Comparison of ENCODE assay signal across 18 mouse cellular contexts in genomic region chr7:27624967-27625366, GRCm38 (mm10). TPM values are rescaled to one million over a fixed set of nuclear protein-coding genes. Genes with fewer than 3 reads are reported as not detected.
DNase-seq lines count a peak whose midpoint lies in the region; ATAC-seq and TF ChIP-seq lines count a peak whose summit lies in the region.
"Had no signal": no experiment of that assay in that cellular context is flagged by ENCODE, and none has a peak within 500 bp of the region (broad histone marks: within the 10 kb centered on the region; RNA-seq: fewer than 3 reads in every experiment).

No protein-coding gene starts in this region.

- intact Hi-C loops in gastrocnemius, adult 2 months (cut with DNase I), result no loop called here

- DNase-seq in adrenal gland, postnatal 10 days, result peak; percentile 69
- no peak for DNase-seq in adrenal gland, postnatal 36 days
- peak; percentile 7 for DNase-seq in gastrocnemius, adult 2 months
- DNase-seq in gastrocnemius, postnatal 25 days, result no peak
- peak; percentile 78 for DNase-seq in adipocyte (ENCODE audit: low spot score)
- peak; percentile 40 for DNase-seq in gonadal fat pad, adult 2 months (ENCODE audit: low read depth)
- DNase-seq in neural tube, embryonic 10.5 days (ENCODE audit: extremely low spot score, low spot score), result no peak
- DNase-seq: cerebellum, adult 11-12 months; cerebellum, adult 2 months; cerebellum, adult 9-10 months; cerebellum, postnatal 10 days; cerebellum, postnatal 25 days had no signal

- TF ChIP-seq CTCF in gastrocnemius, adult 2 months (IDR thresholded peaks at IDR 0.05), result no peak

- H3K27me3 ChIP-seq in forebrain, embryonic 13.5 days, result no peaks in the 10 kb centered on the region
- H3K27me3 ChIP-seq: embryonic facial prominence, embryonic 12.5 days had no signal

- H3K27ac ChIP-seq in gastrocnemius, adult 2 months, result peak overlapping the region; percentile 69
- no peak overlapping the region for H3K27ac ChIP-seq in forebrain, embryonic 13.5 days
- H3K27ac ChIP-seq: embryonic facial prominence, embryonic 10.5 days; embryonic facial prominence, embryonic 12.5 days had no signal

- no peaks in the 10 kb centered on the region for H3K4me1 ChIP-seq in forebrain, embryonic 13.5 days
- H3K4me1 ChIP-seq: embryonic facial prominence, embryonic 10.5 days; embryonic facial prominence, embryonic 12.5 days had no signal

- H3K4me3 ChIP-seq in gastrocnemius, adult 2 months, result no peak overlapping the region
- no peak overlapping the region for H3K4me3 ChIP-seq in forebrain, embryonic 13.5 days
- H3K4me3 ChIP-seq: embryonic facial prominence, embryonic 10.5 days; embryonic facial prominence, embryonic 12.5 days had no signal

- ATAC-seq in forebrain, embryonic 13.5 days, result no peak
- ATAC-seq: activated CD4-positive, CD25-positive, alpha-beta regulatory T cell, adult 4 months; forebrain, embryonic 14.5 days; forebrain, embryonic 16.5 days had no signal

- H3K9me3 ChIP-seq in forebrain, embryonic 13.5 days (replicated peaks), result no peaks in the 10 kb centered on the region
- H3K9me3 ChIP-seq: embryonic facial prominence, embryonic 10.5 days; embryonic facial prominence, embryonic 12.5 days had no signal

- H3K4me2 ChIP-seq in forebrain, embryonic 13.5 days, result no peak overlapping the region
- H3K4me2 ChIP-seq: embryonic facial prominence, embryonic 12.5 days had no signal

- no peak overlapping the region for H3K9ac ChIP-seq in forebrain, embryonic 13.5 days
- H3K9ac ChIP-seq: embryonic facial prominence, embryonic 12.5 days had no signal

- peaks cover 89% of the 10 kb centered on the region for H3K36me3 ChIP-seq in forebrain, embryonic 13.5 days (ENCODE audit: poor library complexity, severe bottlenecking)

RNA-seq across cellular contexts. Expression of gene Ttc9b, which starts 28.7 kb away (rescaled TPM):
- total RNA-seq in adrenal gland, postnatal 10 days (2021), result under 1 TPM; 0.51 to 0.88 TPM
- total RNA-seq in adrenal gland, postnatal 36 days (2021), result under 1 TPM in 1 of 2 experiments, not detected in 1; 0.13 TPM
- total RNA-seq in gastrocnemius, adult 2 months (2021), result not detected
- not detected for total RNA-seq in gastrocnemius, postnatal 25 days (2021)
- not detected in 2 replicates for polyA plus RNA-seq in gonadal fat pad, adult 2 months (2012; rRNA removed)
- 37.3 and 42.7 TPM in 2 replicates for polyA plus RNA-seq in forebrain, embryonic 13.5 days (2015; fragmentation: Nextera tagmentation; extraction: Ambion mirVana)
- polyA plus RNA-seq: activated CD4-positive, CD25-positive, alpha-beta regulatory T cell, adult 4 months had no signal

RNA-seq across cellular contexts. Expression of gene Akt2, which starts 33.6 kb away (rescaled TPM):
- 100 to 1,000 TPM; 237 to 317 TPM for total RNA-seq in adrenal gland, postnatal 10 days (2021)
- total RNA-seq in adrenal gland, postnatal 36 days (2021), result 100 to 1,000 TPM; 201 to 243 TPM
- total RNA-seq in gastrocnemius, adult 2 months (2021), result 100 to 1,000 TPM; 194 to 199 TPM
- 100 to 1,000 TPM; 135 to 147 TPM for total RNA-seq in gastrocnemius, postnatal 25 days (2021)
- polyA plus RNA-seq in gonadal fat pad, adult 2 months (2012; rRNA removed), result 143 and 174 TPM in 2 replicates
- 75.2 and 82.2 TPM in 2 replicates for polyA plus RNA-seq in forebrain, embryonic 13.5 days (2015; fragmentation: Nextera tagmentation; extraction: Ambion mirVana)

RNA-seq across cellular contexts. Expression of gene Map3k10, which starts 49.4 kb away (rescaled TPM):
- 10 to 100 TPM; 25.9 to 26.6 TPM for total RNA-seq in adrenal gland, postnatal 10 days (2021)
- total RNA-seq in adrenal gland, postnatal 36 days (2021), result 10 to 100 TPM; 29.6 to 32.0 TPM
- 10 to 100 TPM; 35.3 to 39.1 TPM for total RNA-seq in gastrocnemius, adult 2 months (2021)
- total RNA-seq in gastrocnemius, postnatal 25 days (2021), result 10 to 100 TPM; 27.7 to 28.1 TPM
- polyA plus RNA-seq in gonadal fat pad, adult 2 months (2012; rRNA removed), result 20.1 and 22.1 TPM in 2 replicates
- polyA plus RNA-seq in forebrain, embryonic 13.5 days (2015; fragmentation: Nextera tagmentation; extraction: Ambion mirVana), result 9.0 TPM in 2 replicates

Comparison
In these comparisons a context has a peak if more than half of its experiments do, and no peak if none do; other contexts are left out.
1. DNase-seq: peak in adrenal gland, postnatal 10 days (single experiment), gastrocnemius, adult 2 months (single experiment), adipocyte (single experiment) and gonadal fat pad, adult 2 months (single experiment); none in adrenal gland, postnatal 36 days (0 of 2), gastrocnemius, postnatal 25 days (single experiment) and neural tube, embryonic 10.5 days (single experiment).